In genomic region chr2:36049567-36049954, GRCm38 (mm10) we compare ENCODE assay signal across 8 mouse cellular contexts. TPM values are rescaled to one million over a fixed set of nuclear protein-coding genes. Genes with fewer than 3 reads are reported as not detected.
DNase-seq lines count a peak whose midpoint lies in the region; ATAC-seq and TF ChIP-seq lines count a peak whose summit lies in the region.

No protein-coding gene starts in this region.

- H3K9me3 ChIP-seq in heart, postnatal 0 days (replicated peaks; ENCODE audit: control insufficient read depth, low read length) = no peaks in the 10 kb centered on the region
- no peaks in the 10 kb centered on the region for H3K9me3 ChIP-seq in hindbrain, embryonic 15.5 days
- H3K9me3 ChIP-seq in midbrain, embryonic 14.5 days (ENCODE audit: control insufficient read depth, low read length) = no peaks in the 10 kb centered on the region

- TF ChIP-seq EP300 in heart, postnatal 0 days (IDR thresholded peaks at IDR 0.05; ENCODE audit: low read depth) = no peak

- no peak overlapping the region for H3K27ac ChIP-seq in heart, postnatal 0 days (ENCODE audit: low read depth)
- H3K27ac ChIP-seq in hindbrain, embryonic 15.5 days (replicated peaks) = no peak overlapping the region
- no peak overlapping the region for H3K27ac ChIP-seq in midbrain, embryonic 14.5 days (replicated peaks; ENCODE audit: low read depth, low read length)

- H3K27me3 ChIP-seq in heart, postnatal 0 days (ENCODE audit: control insufficient read depth, insufficient read depth, low read length) = 0 out of 2 replicates have a peak, but pooled peaks cover 3% of the 10 kb centered on the region
- no peaks in the 10 kb centered on the region; the same call in 1 of the 2 replicates for H3K27me3 ChIP-seq in hindbrain, embryonic 15.5 days
- no peaks in the 10 kb centered on the region for H3K27me3 ChIP-seq in midbrain, embryonic 14.5 days (ENCODE audit: control insufficient read depth, insufficient read depth, low read length)

- H3K4me3 ChIP-seq in heart, postnatal 0 days (ENCODE audit: low read depth, low read length) = peak overlapping the region; percentile 98
- peak overlapping the region; percentile 65 for H3K4me3 ChIP-seq in hindbrain, embryonic 15.5 days
- peak overlapping the region; percentile 85 for H3K4me3 ChIP-seq in midbrain, embryonic 14.5 days (replicated peaks; ENCODE audit: low read depth, low read length)

- H3K4me1 ChIP-seq in heart, postnatal 0 days (ENCODE audit: control insufficient read depth, insufficient read depth) = peaks cover 20% of the 10 kb centered on the region
- peaks cover 21% of the 10 kb centered on the region for H3K4me1 ChIP-seq in hindbrain, embryonic 15.5 days (replicated peaks)
- peaks cover 12% of the 10 kb centered on the region for H3K4me1 ChIP-seq in midbrain, embryonic 14.5 days (ENCODE audit: control insufficient read depth, insufficient read depth, low read length)

- peak overlapping the region; percentile 83 for H3K4me2 ChIP-seq in heart, postnatal 0 days (ENCODE audit: low read depth, low read length)
- H3K4me2 ChIP-seq in hindbrain, embryonic 15.5 days = peak overlapping the region; percentile 61
- H3K4me2 ChIP-seq in midbrain, embryonic 14.5 days (ENCODE audit: low read length) = peak overlapping the region; percentile 78

- TF ChIP-seq CTCF in heart, postnatal 0 days (IDR thresholded peaks at IDR 0.05; ENCODE audit: low read depth) = no peak

- peaks cover 12% of the 10 kb centered on the region; the same call in 1 of the 2 replicates for H3K36me3 ChIP-seq in heart, postnatal 0 days (replicated peaks; ENCODE audit: control insufficient read depth, insufficient read depth, low read length)
- H3K36me3 ChIP-seq in hindbrain, embryonic 15.5 days = no peaks in the 10 kb centered on the region
- no peaks in the 10 kb centered on the region for H3K36me3 ChIP-seq in midbrain, embryonic 14.5 days (ENCODE audit: control insufficient read depth, insufficient read depth, low read length)

- no peak for ATAC-seq in heart, postnatal 0 days (ENCODE audit: insufficient read depth, low read depth)
- ATAC-seq in common myeloid progenitor, adult 5-6 weeks (replicated peaks; ENCODE audit: low read depth, poor library complexity, severe bottlenecking) = peak; percentile 3; the same call in 1 of the 2 replicates
- ATAC-seq in hindbrain, embryonic 15.5 days (ENCODE audit: low FRiP score, low read depth) = peak; percentile 58
- ATAC-seq in midbrain, embryonic 14.5 days (ENCODE audit: low FRiP score, low TSS enrichment) = peak; percentile 53; the same call in 1 of the 2 replicates

- no peak for DNase-seq in heart, postnatal 0 days (ENCODE audit: low spot score)
- no peak for DNase-seq in heart, adult 8-10 months (ENCODE audit: low spot score)
- no peak for DNase-seq in midbrain, embryonic 14.5 days
- no peak for DNase-seq in retina, postnatal 1 day
- no peak for DNase-seq in frontal cortex, adult 2 months (ENCODE audit: extremely low spot score in 1 of 2, low spot score in 1 of 2)
- DNase-seq in frontal cortex, postnatal 14 days (ENCODE audit: low spot score in 2 of 2) = no peak

- WGBS in heart, postnatal 0 days = 46% methylated on average over 10 of the region's 10 CpGs
- WGBS in hindbrain, embryonic 15.5 days = 46% methylated on average over 10 of the region's 10 CpGs
- WGBS in midbrain, embryonic 14.5 days = 45% methylated on average over 10 of the region's 10 CpGs

- no peak overlapping the region for H3K9ac ChIP-seq in heart, postnatal 0 days (replicated peaks; ENCODE audit: low read depth, low read length)
- no peak overlapping the region for H3K9ac ChIP-seq in hindbrain, embryonic 15.5 days
- no peak overlapping the region for H3K9ac ChIP-seq in midbrain, embryonic 14.5 days (replicated peaks; ENCODE audit: low read length)

RNA-seq across cellular contexts. Expression of gene Morn5, which starts 0.3 kb away (rescaled TPM):
- total RNA-seq in heart, postnatal 0 days (2014; rRNA removed; ENCODE audit: low replicate concordance) = not detected in 2 replicates
- 0.56 TPM in 1 of 2 replicates, not detected in the other for polyA plus RNA-seq in heart, postnatal 0 days (2015; fragmentation: Nextera tagmentation; extraction: Ambion mirVana)
- not detected for total RNA-seq in heart, adult 8-10 months (2022)
- total RNA-seq in common myeloid progenitor, adult 5-6 weeks (2017) = not detected in 2 replicates
- 2.9 and 3.0 TPM in 2 replicates for polyA plus RNA-seq in hindbrain, embryonic 15.5 days (2015; fragmentation: Nextera tagmentation; extraction: Ambion mirVana)
- 0.54 and 1.5 TPM in 2 replicates for polyA plus RNA-seq in midbrain, embryonic 14.5 days (2014; fragmentation: Nextera tagmentation; extraction: Ambion mirVana)
- 1.5 and 2.6 TPM in 2 replicates for polyA plus RNA-seq in frontal cortex, adult 2 months (2012; rRNA removed)

RNA-seq across cellular contexts. Expression of gene Ndufa8, which starts 0.4 kb away (rescaled TPM):
- 207 and 252 TPM in 2 replicates for total RNA-seq in heart, postnatal 0 days (2014; rRNA removed; ENCODE audit: low replicate concordance)
- polyA plus RNA-seq in heart, postnatal 0 days (2015; fragmentation: Nextera tagmentation; extraction: Ambion mirVana) = 915 and 927 TPM in 2 replicates
- total RNA-seq in heart, adult 8-10 months (2022) = 100 to 1,000 TPM; 642 to 707 (median 697) TPM
- 50.7 and 59.9 TPM in 2 replicates for total RNA-seq in common myeloid progenitor, adult 5-6 weeks (2017)
- polyA plus RNA-seq in hindbrain, embryonic 15.5 days (2015; fragmentation: Nextera tagmentation; extraction: Ambion mirVana) = 327 and 332 TPM in 2 replicates
- 263 and 316 TPM in 2 replicates for polyA plus RNA-seq in midbrain, embryonic 14.5 days (2014; fragmentation: Nextera tagmentation; extraction: Ambion mirVana)
- 216 and 220 TPM in 2 replicates for polyA plus RNA-seq in frontal cortex, adult 2 months (2012; rRNA removed)

RNA-seq across cellular contexts. Expression of gene Lhx6, which starts 55.6 kb away (rescaled TPM):
- 3.8 and 9.2 TPM in 2 replicates for total RNA-seq in heart, postnatal 0 days (2014; rRNA removed; ENCODE audit: low replicate concordance)
- 1.6 and 1.8 TPM in 2 replicates for polyA plus RNA-seq in heart, postnatal 0 days (2015; fragmentation: Nextera tagmentation; extraction: Ambion mirVana)
- 1 to 10 TPM; 2.5 to 6.0 (median 3.3) TPM for total RNA-seq in heart, adult 8-10 months (2022)
- not detected in 2 replicates for total RNA-seq in common myeloid progenitor, adult 5-6 weeks (2017)
- polyA plus RNA-seq in hindbrain, embryonic 15.5 days (2015; fragmentation: Nextera tagmentation; extraction: Ambion mirVana) = 0.62 and 1.3 TPM in 2 replicates
- polyA plus RNA-seq in midbrain, embryonic 14.5 days (2014; fragmentation: Nextera tagmentation; extraction: Ambion mirVana) = 0.46 TPM in 1 of 2 replicates, not detected in the other
- 4.9 and 6.8 TPM in 2 replicates for polyA plus RNA-seq in frontal cortex, adult 2 months (2012; rRNA removed)
